In the genomic region with DNA sequence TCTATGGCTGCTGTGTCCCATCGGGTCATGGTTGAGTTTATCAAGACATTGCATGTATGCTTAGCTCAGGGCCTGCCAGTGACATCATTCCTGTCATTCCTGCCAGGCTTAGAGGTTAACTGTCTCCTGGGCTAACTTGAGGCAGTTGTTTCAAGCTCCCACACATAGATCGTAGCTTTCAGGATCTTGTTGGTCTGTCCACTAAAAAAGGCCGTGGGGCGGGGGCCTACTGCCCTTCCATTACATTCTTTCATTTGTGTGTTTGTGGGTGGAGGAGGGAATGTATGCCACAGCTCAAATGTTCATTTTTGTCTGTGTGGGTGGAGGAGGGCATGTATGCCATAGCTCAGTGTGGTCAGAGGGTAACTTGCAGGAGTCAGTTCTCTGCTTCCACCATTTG, we compare ENCODE assay signal across 24 mouse cellular contexts. TPM values are rescaled to one million over a fixed set of nuclear protein-coding genes. Genes with fewer than 3 reads are reported as not detected.
DNase-seq lines count a peak whose midpoint lies in the region; ATAC-seq and TF ChIP-seq lines count a peak whose summit lies in the region.
"Had no signal": no experiment of that assay in that cellular context is flagged by ENCODE, and none has a peak within 500 bp of the region (broad histone marks: within the 10 kb centered on the region; RNA-seq: fewer than 3 reads in every experiment).

No protein-coding gene starts in this region.

- no peaks in the 10 kb centered on the region for H3K9me3 ChIP-seq in embryonic facial prominence, embryonic 13.5 days
- H3K9me3 ChIP-seq in embryonic facial prominence, embryonic 10.5 days = no peaks in the 10 kb centered on the region
- no peaks in the 10 kb centered on the region for H3K9me3 ChIP-seq in heart, postnatal 0 days (replicated peaks; ENCODE audit: control insufficient read depth, low read length)
- H3K9me3 ChIP-seq in heart, embryonic 11.5 days (replicated peaks; ENCODE audit: control insufficient read depth, low read length) = no peaks in the 10 kb centered on the region
- H3K9me3 ChIP-seq in liver, embryonic 14.5 days (ENCODE audit: control insufficient read depth, low read length) = no peaks in the 10 kb centered on the region
- H3K9me3 ChIP-seq: G1E; midbrain, embryonic 15.5 days had no signal

- H3K4me2 ChIP-seq in embryonic facial prominence, embryonic 13.5 days = no peak overlapping the region
- no peak overlapping the region for H3K4me2 ChIP-seq in heart, postnatal 0 days (ENCODE audit: low read depth, low read length)
- no peak overlapping the region for H3K4me2 ChIP-seq in heart, embryonic 11.5 days
- H3K4me2 ChIP-seq in liver, embryonic 14.5 days (ENCODE audit: low read depth) = peak overlapping the region; percentile 78
- H3K4me2 ChIP-seq: midbrain, embryonic 15.5 days had no signal

- 0 out of 2 replicates have a peak overlapping the region, but pooled peaks have one; percentile 11 for H3K9ac ChIP-seq in embryonic facial prominence, embryonic 13.5 days
- H3K9ac ChIP-seq in heart, postnatal 0 days (replicated peaks; ENCODE audit: low read depth, low read length) = no peak overlapping the region
- no peak overlapping the region for H3K9ac ChIP-seq in heart, embryonic 11.5 days (ENCODE audit: low read depth, low read length)
- peak overlapping the region; percentile 80 for H3K9ac ChIP-seq in liver, embryonic 14.5 days (replicated peaks)
- H3K9ac ChIP-seq: midbrain, embryonic 15.5 days had no signal

- no peak for ATAC-seq in embryonic facial prominence, embryonic 13.5 days (ENCODE audit: insufficient number of reproducible peaks, insufficient read depth, low FRiP score, low TSS enrichment, low read depth)
- ATAC-seq in heart, postnatal 0 days (ENCODE audit: insufficient read depth, low read depth) = no peak
- ATAC-seq in heart, embryonic 11.5 days (replicated peaks; ENCODE audit: insufficient number of reproducible peaks, low FRiP score, low TSS enrichment) = no peak
- no peak for ATAC-seq in liver, embryonic 14.5 days (ENCODE audit: insufficient read depth)
- ATAC-seq: forebrain, embryonic 14.5 days; midbrain, embryonic 15.5 days had no signal

- no peak for TF ChIP-seq EP300 in heart, postnatal 0 days (IDR thresholded peaks at IDR 0.05; ENCODE audit: low read depth)
- TF ChIP-seq EP300 in liver, embryonic 14.5 days (IDR thresholded peaks at IDR 0.05; ENCODE audit: low read depth) = no peak

- no peak overlapping the region for H3K27ac ChIP-seq in embryonic facial prominence, embryonic 13.5 days
- H3K27ac ChIP-seq in embryonic facial prominence, embryonic 10.5 days (replicated peaks) = no peak overlapping the region
- peak overlapping the region; percentile 41 for H3K27ac ChIP-seq in heart, postnatal 0 days (ENCODE audit: low read depth)
- H3K27ac ChIP-seq in heart, embryonic 11.5 days (ENCODE audit: low read depth, low read length) = no peak overlapping the region; the same call in 1 of the 2 replicates
- H3K27ac ChIP-seq in liver, embryonic 14.5 days = peak overlapping the region; percentile 77
- H3K27ac ChIP-seq: midbrain, embryonic 15.5 days had no signal

- WGBS in embryonic facial prominence, embryonic 13.5 days = 84% methylated on average over 4 of the region's 4 CpGs
- 91% methylated on average over 4 of the region's 4 CpGs for WGBS in embryonic facial prominence, embryonic 10.5 days
- 63% methylated on average over 4 of the region's 4 CpGs for WGBS in heart, postnatal 0 days
- 74% methylated on average over 4 of the region's 4 CpGs for WGBS in heart, embryonic 11.5 days (ENCODE audit: insufficient replicate concordance)
- WGBS in liver, embryonic 14.5 days (ENCODE audit: insufficient replicate concordance) = 70% methylated on average over 4 of the region's 4 CpGs

- DNase-seq in embryonic facial prominence, embryonic 10.5 days (ENCODE audit: low spot score) = no peak
- DNase-seq in heart, postnatal 0 days (ENCODE audit: low spot score) = no peak
- DNase-seq in adipocyte (ENCODE audit: low spot score) = peak; percentile 88
- no peak for DNase-seq in liver, embryonic 14.5 days (ENCODE audit: low read depth in 3 of 3, low spot score in 3 of 3)
- no peak for DNase-seq in kidney, postnatal 10 days
- no peak for DNase-seq in left cerebral cortex, postnatal 4 days
- DNase-seq: adrenal gland, postnatal 36 days; cerebellum, adult 2 months; cerebellum, postnatal 36 days; gastrocnemius, postnatal 25 days; kidney, adult 8-10 months; kidney, postnatal 25 days; lung, postnatal 10 days; right cerebral cortex, postnatal 25 days had no signal

- intact Hi-C loops in left cerebral cortex, postnatal 4 days (cut with DNase I) = no loop called here

- TF ChIP-seq CTCF in heart, postnatal 0 days (IDR thresholded peaks at IDR 0.05; ENCODE audit: low read depth) = no peak
- no peak for TF ChIP-seq CTCF in liver, embryonic 14.5 days (IDR thresholded peaks at IDR 0.05; ENCODE audit: low read depth)

- no peaks in the 10 kb centered on the region for H3K27me3 ChIP-seq in embryonic facial prominence, embryonic 13.5 days
- H3K27me3 ChIP-seq in embryonic facial prominence, embryonic 10.5 days (replicated peaks; ENCODE audit: low read depth, poor library complexity, severe bottlenecking) = no peaks in the 10 kb centered on the region
- H3K27me3 ChIP-seq in heart, postnatal 0 days (ENCODE audit: control insufficient read depth, insufficient read depth, low read length) = no peaks in the 10 kb centered on the region
- no peaks in the 10 kb centered on the region for H3K27me3 ChIP-seq in heart, embryonic 11.5 days (ENCODE audit: control insufficient read depth, insufficient read depth, low read length)
- H3K27me3 ChIP-seq in liver, embryonic 14.5 days (ENCODE audit: control insufficient read depth, insufficient read depth, low read length) = no peaks in the 10 kb centered on the region
- H3K27me3 ChIP-seq: midbrain, embryonic 15.5 days had no signal

- peaks cover 54% of the 10 kb centered on the region for H3K36me3 ChIP-seq in embryonic facial prominence, embryonic 13.5 days
- H3K36me3 ChIP-seq in embryonic facial prominence, embryonic 10.5 days (replicated peaks) = peaks cover 65% of the 10 kb centered on the region
- peaks cover 42% of the 10 kb centered on the region for H3K36me3 ChIP-seq in heart, postnatal 0 days (replicated peaks; ENCODE audit: control insufficient read depth, insufficient read depth, low read length)
- peaks cover 13% of the 10 kb centered on the region for H3K36me3 ChIP-seq in heart, embryonic 11.5 days (ENCODE audit: control insufficient read depth, insufficient read depth, low read length)
- H3K36me3 ChIP-seq in liver, embryonic 14.5 days (replicated peaks; ENCODE audit: control insufficient read depth, insufficient read depth, low read depth) = peaks cover 29% of the 10 kb centered on the region

- H3K4me1 ChIP-seq in embryonic facial prominence, embryonic 13.5 days = peaks cover 14% of the 10 kb centered on the region
- H3K4me1 ChIP-seq in embryonic facial prominence, embryonic 10.5 days = peaks cover 22% of the 10 kb centered on the region
- peaks cover 12% of the 10 kb centered on the region; the same call in 1 of the 2 replicates for H3K4me1 ChIP-seq in heart, postnatal 0 days (ENCODE audit: control insufficient read depth, insufficient read depth)
- peaks cover 16% of the 10 kb centered on the region for H3K4me1 ChIP-seq in heart, embryonic 11.5 days (ENCODE audit: control insufficient read depth, insufficient read depth, low read length)
- peaks cover 28 to 37% of the 10 kb centered on the region in 2 experiments for H3K4me1 ChIP-seq in liver, embryonic 14.5 days (replicated peaks; ENCODE audit: control insufficient read depth in 2 of 2, insufficient read depth in 2 of 2, low read length in 1 of 2)

- H3K4me3 ChIP-seq in embryonic facial prominence, embryonic 13.5 days = no peak overlapping the region
- H3K4me3 ChIP-seq in embryonic facial prominence, embryonic 10.5 days = no peak overlapping the region
- no peak overlapping the region for H3K4me3 ChIP-seq in heart, postnatal 0 days (ENCODE audit: low read depth, low read length)
- H3K4me3 ChIP-seq in heart, embryonic 11.5 days (ENCODE audit: low read depth, low read length) = no peak overlapping the region
- peak overlapping the region; percentile 42 to 69 for H3K4me3 ChIP-seq in liver, embryonic 14.5 days (ENCODE audit: insufficient read depth in 1 of 2, low read depth in 2 of 2, low read length in 2 of 2)
- H3K4me3 ChIP-seq: midbrain, embryonic 15.5 days had no signal

RNA-seq across cellular contexts. Expression of gene Aip, which starts 4.4 kb away (rescaled TPM):
- 97.6 and 107 TPM in 2 replicates for polyA plus RNA-seq in embryonic facial prominence, embryonic 13.5 days (2015; fragmentation: Nextera tagmentation; extraction: Ambion mirVana)
- 70.9 and 71.1 TPM in 2 replicates for polyA plus RNA-seq in embryonic facial prominence, embryonic 10.5 days (2016; fragmentation: Nextera tagmentation; extraction: Ambion mirVana)
- total RNA-seq in heart, postnatal 0 days (2014; rRNA removed; ENCODE audit: low replicate concordance) = 21.4 and 23.8 TPM in 2 replicates
- 61.7 and 66.2 TPM in 2 replicates for polyA plus RNA-seq in heart, postnatal 0 days (2015; fragmentation: Nextera tagmentation; extraction: Ambion mirVana)
- polyA plus RNA-seq in heart, embryonic 11.5 days (2014; fragmentation: Nextera tagmentation; extraction: Ambion mirVana) = 91.4 and 93.4 TPM in 2 replicates
- 28.8 and 33.2 TPM in 2 replicates for polyA plus RNA-seq in liver, embryonic 14.5 days (2012; rRNA removed)
- 29.4 TPM in 2 replicates for polyA plus RNA-seq in liver, embryonic 14.5 days (2014; fragmentation: Nextera tagmentation; extraction: Ambion mirVana)
- 10 to 100 TPM; 54.8 to 64.8 TPM for total RNA-seq in left cerebral cortex, postnatal 4 days (2021)

RNA-seq across cellular contexts. Expression of gene Gpr152, which starts 9.5 kb away (rescaled TPM):
- not detected in 2 replicates for polyA plus RNA-seq in embryonic facial prominence, embryonic 13.5 days (2015; fragmentation: Nextera tagmentation; extraction: Ambion mirVana)
- not detected in 2 replicates for polyA plus RNA-seq in embryonic facial prominence, embryonic 10.5 days (2016; fragmentation: Nextera tagmentation; extraction: Ambion mirVana)
- total RNA-seq in heart, postnatal 0 days (2014; rRNA removed; ENCODE audit: low replicate concordance) = not detected in 2 replicates
- 0.03 TPM in 2 replicates for polyA plus RNA-seq in heart, postnatal 0 days (2015; fragmentation: Nextera tagmentation; extraction: Ambion mirVana)
- polyA plus RNA-seq in heart, embryonic 11.5 days (2014; fragmentation: Nextera tagmentation; extraction: Ambion mirVana) = not detected in 2 replicates
- not detected in 2 replicates for polyA plus RNA-seq in liver, embryonic 14.5 days (2012; rRNA removed)
- polyA plus RNA-seq in liver, embryonic 14.5 days (2014; fragmentation: Nextera tagmentation; extraction: Ambion mirVana) = not detected in 2 replicates
- total RNA-seq in left cerebral cortex, postnatal 4 days (2021) = not detected
- total RNA-seq: gastrocnemius, postnatal 25 days; hematopoietic stem cell, adult 5-6 weeks; left cerebral cortex, postnatal 36 days; liver, adult 2 months; megakaryocyte progenitor cell, adult 5-6 weeks had no signal
- polyA plus RNA-seq: forebrain, embryonic 14.5 days; G1E; stomach, embryonic 14.5 days had no signal

RNA-seq across cellular contexts. Expression of gene Cabp4, which starts 13.7 kb away (rescaled TPM):
- not detected in 2 replicates for polyA plus RNA-seq in embryonic facial prominence, embryonic 13.5 days (2015; fragmentation: Nextera tagmentation; extraction: Ambion mirVana)
- 0.14 TPM in 1 of 2 replicates, not detected in the other for polyA plus RNA-seq in embryonic facial prominence, embryonic 10.5 days (2016; fragmentation: Nextera tagmentation; extraction: Ambion mirVana)
- not detected in 2 replicates for total RNA-seq in heart, postnatal 0 days (2014; rRNA removed; ENCODE audit: low replicate concordance)
- polyA plus RNA-seq in heart, postnatal 0 days (2015; fragmentation: Nextera tagmentation; extraction: Ambion mirVana) = 0.07 and 0.11 TPM in 2 replicates
- not detected in 2 replicates for polyA plus RNA-seq in heart, embryonic 11.5 days (2014; fragmentation: Nextera tagmentation; extraction: Ambion mirVana)
- polyA plus RNA-seq in liver, embryonic 14.5 days (2012; rRNA removed) = 0.03 and 0.15 TPM in 2 replicates
- not detected in 2 replicates for polyA plus RNA-seq in liver, embryonic 14.5 days (2014; fragmentation: Nextera tagmentation; extraction: Ambion mirVana)
- not detected for total RNA-seq in left cerebral cortex, postnatal 4 days (2021)
- total RNA-seq: gastrocnemius, postnatal 25 days; hematopoietic stem cell, adult 5-6 weeks; left cerebral cortex, postnatal 36 days; megakaryocyte progenitor cell, adult 5-6 weeks had no signal
- polyA plus RNA-seq: liver, adult 2 months; stomach, embryonic 14.5 days had no signal

RNA-seq across cellular contexts. Expression of gene Coro1b, which starts 18.3 kb away (rescaled TPM):
- 129 and 150 TPM in 2 replicates for polyA plus RNA-seq in embryonic facial prominence, embryonic 13.5 days (2015; fragmentation: Nextera tagmentation; extraction: Ambion mirVana)
- 130 and 134 TPM in 2 replicates for polyA plus RNA-seq in embryonic facial prominence, embryonic 10.5 days (2016; fragmentation: Nextera tagmentation; extraction: Ambion mirVana)
- total RNA-seq in heart, postnatal 0 days (2014; rRNA removed; ENCODE audit: low replicate concordance) = 120 and 144 TPM in 2 replicates
- polyA plus RNA-seq in heart, postnatal 0 days (2015; fragmentation: Nextera tagmentation; extraction: Ambion mirVana) = 97.2 and 102 TPM in 2 replicates
- 109 and 113 TPM in 2 replicates for polyA plus RNA-seq in heart, embryonic 11.5 days (2014; fragmentation: Nextera tagmentation; extraction: Ambion mirVana)
- polyA plus RNA-seq in liver, embryonic 14.5 days (2012; rRNA removed) = 57.5 and 59.2 TPM in 2 replicates
- 57.5 and 62.2 TPM in 2 replicates for polyA plus RNA-seq in liver, embryonic 14.5 days (2014; fragmentation: Nextera tagmentation; extraction: Ambion mirVana)
- total RNA-seq in left cerebral cortex, postnatal 4 days (2021) = 100 to 1,000 TPM in 1 of 2 experiments, 10 to 100 TPM in 1; 92.6 to 107 TPM

RNA-seq across cellular contexts. Expression of gene Ptprcap, which starts 23.3 kb away (rescaled TPM):
- 2.8 and 3.0 TPM in 2 replicates for polyA plus RNA-seq in embryonic facial prominence, embryonic 13.5 days (2015; fragmentation: Nextera tagmentation; extraction: Ambion mirVana)
- polyA plus RNA-seq in embryonic facial prominence, embryonic 10.5 days (2016; fragmentation: Nextera tagmentation; extraction: Ambion mirVana) = 0.58 TPM in 1 of 2 replicates, not detected in the other
- total RNA-seq in heart, postnatal 0 days (2014; rRNA removed; ENCODE audit: low replicate concordance) = 13.5 TPM in 1 of 2 replicates, not detected in the other
- 0.46 and 1.1 TPM in 2 replicates for polyA plus RNA-seq in heart, postnatal 0 days (2015; fragmentation: Nextera tagmentation; extraction: Ambion mirVana)
- 1.3 and 1.7 TPM in 2 replicates for polyA plus RNA-seq in heart, embryonic 11.5 days (2014; fragmentation: Nextera tagmentation; extraction: Ambion mirVana)
- polyA plus RNA-seq in liver, embryonic 14.5 days (2012; rRNA removed) = 12.5 and 16.3 TPM in 2 replicates
- polyA plus RNA-seq in liver, embryonic 14.5 days (2014; fragmentation: Nextera tagmentation; extraction: Ambion mirVana) = 14.4 and 17.0 TPM in 2 replicates
- total RNA-seq in left cerebral cortex, postnatal 4 days (2021) = 1 to 10 TPM; 1.2 to 1.6 TPM

Comparison
In these comparisons a context has a peak if more than half of its experiments do, and no peak if none do; other contexts are left out.
1. H3K27ac ChIP-seq: peak in heart, postnatal 0 days (single experiment) and liver, embryonic 14.5 days (single experiment); none in embryonic facial prominence, embryonic 13.5 days (single experiment), embryonic facial prominence, embryonic 10.5 days (single experiment) and heart, embryonic 11.5 days (single experiment).
2. H3K4me3 ChIP-seq: peak in liver, embryonic 14.5 days (2 of 2); none in embryonic facial prominence, embryonic 13.5 days (single experiment), embryonic facial prominence, embryonic 10.5 days (single experiment), heart, postnatal 0 days (single experiment) and heart, embryonic 11.5 days (single experiment).
3. H3K9ac ChIP-seq: peak in embryonic facial prominence, embryonic 13.5 days (single experiment) and liver, embryonic 14.5 days (single experiment); none in heart, postnatal 0 days (single experiment) and heart, embryonic 11.5 days (single experiment).